Mouse (Mus musculus): ENCODE measurements at regions not wholly inside any gene's neighbourhood (a gene's known extent, or its start where the extent isn't known, plus 50 kb on each side); places are given as distances from the start of the nearest gene placed in this dataset.
A peak's percentile ranks its signal among the peaks of the same experiment; 100 is the strongest.

DNA sequence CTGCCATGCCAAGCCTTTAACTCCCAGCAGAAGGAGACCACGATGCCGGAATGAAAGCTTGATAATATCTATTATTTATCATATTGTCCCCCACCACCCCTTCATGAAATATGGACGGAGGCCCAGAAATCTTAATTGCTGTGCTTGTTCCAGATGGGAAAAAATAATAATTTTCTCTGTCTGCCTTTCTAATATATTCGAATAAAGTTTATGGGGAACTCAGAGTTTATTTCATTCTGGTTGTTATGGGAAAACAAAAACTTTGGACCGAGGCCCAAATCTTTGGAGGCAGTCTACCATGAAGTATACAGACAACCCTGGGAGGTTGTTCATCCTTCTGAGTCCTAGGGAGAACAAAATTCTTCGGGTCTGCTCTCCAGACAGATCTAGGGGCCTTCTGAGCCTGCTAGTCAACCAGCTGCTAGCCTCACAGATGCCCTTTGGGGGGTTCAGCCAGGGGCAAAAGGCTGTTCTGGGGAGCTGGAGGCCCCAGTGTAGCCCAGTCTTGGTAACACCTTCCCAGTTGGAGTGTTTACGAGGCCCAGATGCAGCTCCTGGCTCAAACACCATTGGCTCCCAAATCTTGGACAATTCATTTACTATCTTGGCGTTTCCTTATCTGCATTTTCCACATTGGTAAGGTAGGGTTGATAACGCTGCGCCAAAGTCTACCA, 106.3 kb upstream of the Stx18 start:
- Histone ChIP-seq H3K27ac (replicated peaks) (no peak overlapping the region), H3K4me2 (replicated peaks) (no peak overlapping the region), H3K36me3 (no peaks in the 10 kb centered on the region), H3K9me3 (no peaks in the 10 kb centered on the region), H3K9ac (replicated peaks) (no peak overlapping the region), H3K4me1 (no peaks in the 10 kb centered on the region), H3K27me3 (peaks cover 6% of the 10 kb centered on the region; the same call in 1 of the 2 replicates), H3K4me3 (no peak overlapping the region)
- ATAC-seq (ENCODE audit: low FRiP score, low read depth), result no peak
- 89% methylated on average over 10 of the region's 10 CpGs for WGBS

DNA sequence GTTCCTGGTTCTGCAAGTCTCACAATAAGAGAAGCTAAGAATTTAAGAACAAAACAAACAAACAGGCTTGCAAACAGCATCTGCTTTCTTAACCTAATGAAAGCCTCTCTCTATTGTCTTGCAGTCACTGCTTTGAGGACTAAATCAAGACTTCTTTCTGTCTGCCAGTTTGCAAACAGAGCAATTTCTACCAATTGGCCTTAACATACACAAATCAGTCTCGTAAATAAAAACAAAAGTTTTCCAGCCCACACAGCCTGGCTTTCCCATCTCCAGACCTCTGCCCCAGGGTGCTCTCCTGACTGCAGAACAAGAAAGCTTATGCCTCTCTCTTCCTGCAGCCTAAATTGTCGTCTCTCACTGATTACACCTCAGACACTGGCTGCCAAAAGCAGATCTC, 96.1 kb upstream of the Msx1 start:
- peaks cover 43% of the 10 kb centered on the region for H3K27me3 ChIP-seq
- no peak overlapping the region for H3K4me3 ChIP-seq
- H3K27ac ChIP-seq (replicated peaks), result no peak overlapping the region
- no peaks in the 10 kb centered on the region for H3K9me3 ChIP-seq
- no peak overlapping the region for H3K9ac ChIP-seq (replicated peaks)
- no peak for ATAC-seq (ENCODE audit: low FRiP score, low read depth)
- WGBS, result 15% methylated on average over 2 of the region's 2 CpGs
- H3K4me1 ChIP-seq, result peaks cover 8% of the 10 kb centered on the region
- H3K4me2 ChIP-seq (replicated peaks), result no peak overlapping the region
- H3K36me3 ChIP-seq, result no peaks in the 10 kb centered on the region

DNA sequence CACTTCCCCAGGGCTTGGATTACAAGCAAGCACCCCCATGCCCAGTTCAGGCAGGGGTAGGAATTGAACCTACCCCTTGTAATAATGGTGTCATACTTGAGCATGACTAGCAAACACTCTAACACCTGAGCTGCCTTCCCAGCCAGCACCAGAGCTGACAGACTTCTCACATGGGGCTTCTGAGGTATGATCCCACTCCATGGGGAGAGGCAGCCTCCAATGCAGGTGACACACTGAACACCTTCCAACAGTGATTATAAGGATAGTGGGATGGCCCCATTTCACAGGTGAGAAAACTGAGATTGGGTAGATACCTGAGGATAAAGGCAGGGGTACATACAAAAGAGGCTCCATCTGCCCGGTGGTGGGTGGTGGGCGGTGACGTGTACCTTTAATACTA, 94.7 kb upstream of the Msx1 start:
- WGBS, result 84% methylated on average over 3 of the region's 3 CpGs
- Histone ChIP-seq H3K4me1 (peaks cover 8% of the 10 kb centered on the region), H3K27ac (replicated peaks) (no peak overlapping the region), H3K27me3 (peaks cover 48% of the 10 kb centered on the region), H3K36me3 (no peaks in the 10 kb centered on the region), H3K4me2 (replicated peaks) (no peak overlapping the region), H3K9me3 (no peaks in the 10 kb centered on the region), H3K4me3 (no peak overlapping the region), H3K9ac (replicated peaks) (no peak overlapping the region)
- no peak for ATAC-seq (ENCODE audit: low FRiP score, low read depth)

- Histone ChIP-seq H3K4me1 (peaks cover 8% of the 10 kb centered on the region), H3K4me3 (peak overlapping the region; percentile 23), H3K27ac (replicated peaks) (no peak overlapping the region), H3K9me3 (no peaks in the 10 kb centered on the region), H3K36me3 (no peaks in the 10 kb centered on the region), H3K9ac (replicated peaks) (no peak overlapping the region), H3K27me3 (peaks cover 48% of the 10 kb centered on the region), H3K4me2 (replicated peaks) (peak overlapping the region; percentile 45)
- no peak for ATAC-seq (ENCODE audit: low FRiP score, low read depth)
- 4% methylated on average over 28 of the region's 28 CpGs for WGBS
Observed at GRCm38 (mm10) chr5:37918001-37918707, 93.8 kb upstream of the Msx1 start.

DNA sequence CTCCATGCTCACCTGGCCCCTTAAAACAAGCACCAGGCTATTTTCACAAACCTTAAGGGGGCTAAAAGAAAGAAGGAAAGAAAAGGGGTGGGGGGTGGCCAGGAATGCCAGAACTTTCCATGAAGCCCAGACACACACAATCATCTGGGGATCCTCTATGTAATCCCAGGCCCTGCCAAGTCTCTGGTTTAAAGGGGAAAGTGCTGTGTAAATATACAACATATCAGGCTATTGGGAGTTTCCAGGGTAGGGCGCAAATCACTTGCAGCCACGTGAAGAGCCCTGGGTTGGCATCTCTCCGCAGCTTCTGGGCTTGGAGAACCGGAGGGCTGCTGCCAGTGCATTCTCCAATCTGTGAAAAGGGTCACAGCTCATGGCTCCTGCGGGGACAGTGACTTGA, 92.8 kb upstream of the Msx1 start:
- 18% methylated on average over 5 of the region's 5 CpGs for WGBS
- H3K4me1 ChIP-seq, result peaks cover 8% of the 10 kb centered on the region
- no peak overlapping the region for H3K4me2 ChIP-seq (replicated peaks)
- H3K9me3 ChIP-seq, result no peaks in the 10 kb centered on the region
- H3K27me3 ChIP-seq, result peaks cover 48% of the 10 kb centered on the region
- H3K9ac ChIP-seq (replicated peaks), result no peak overlapping the region
- ATAC-seq (ENCODE audit: low FRiP score, low read depth), result no peak
- H3K4me3 ChIP-seq, result no peak overlapping the region
- H3K27ac ChIP-seq (replicated peaks), result no peak overlapping the region
- no peaks in the 10 kb centered on the region for H3K36me3 ChIP-seq

GRCm38 (mm10) chr5:37904683-37905352, 80.4 kb upstream of the Msx1 start:
- ATAC-seq (ENCODE audit: low FRiP score, low read depth), result no peak
- H3K4me2 ChIP-seq (replicated peaks), result no peak overlapping the region
- peaks cover 11% of the 10 kb centered on the region for H3K4me1 ChIP-seq
- H3K9me3 ChIP-seq, result 0 out of 2 replicates have a peak, but pooled peaks cover 8% of the 10 kb centered on the region
- no peak overlapping the region for H3K9ac ChIP-seq (replicated peaks)
- WGBS, result 41% methylated on average over 5 of the region's 5 CpGs
- H3K36me3 ChIP-seq, result no peaks in the 10 kb centered on the region
- peaks cover 69% of the 10 kb centered on the region for H3K27me3 ChIP-seq
- H3K27ac ChIP-seq (replicated peaks), result no peak overlapping the region
- no peak overlapping the region for H3K4me3 ChIP-seq

- peaks cover 11% of the 10 kb centered on the region for H3K4me1 ChIP-seq
- no peak for ATAC-seq (ENCODE audit: low FRiP score, low read depth)
- H3K4me3 ChIP-seq, result no peak overlapping the region
- no peaks in the 10 kb centered on the region for H3K9me3 ChIP-seq
- H3K27ac ChIP-seq (replicated peaks), result no peak overlapping the region
- H3K27me3 ChIP-seq, result peaks cover 77% of the 10 kb centered on the region
- no peak overlapping the region for H3K4me2 ChIP-seq (replicated peaks)
- H3K36me3 ChIP-seq, result no peaks in the 10 kb centered on the region
- WGBS, result 79% methylated on average over 3 of the region's 3 CpGs
- no peak overlapping the region for H3K9ac ChIP-seq (replicated peaks)
Observed at GRCm38 (mm10) chr5:37903861-37904260, 79.5 kb upstream of the Msx1 start.

DNA sequence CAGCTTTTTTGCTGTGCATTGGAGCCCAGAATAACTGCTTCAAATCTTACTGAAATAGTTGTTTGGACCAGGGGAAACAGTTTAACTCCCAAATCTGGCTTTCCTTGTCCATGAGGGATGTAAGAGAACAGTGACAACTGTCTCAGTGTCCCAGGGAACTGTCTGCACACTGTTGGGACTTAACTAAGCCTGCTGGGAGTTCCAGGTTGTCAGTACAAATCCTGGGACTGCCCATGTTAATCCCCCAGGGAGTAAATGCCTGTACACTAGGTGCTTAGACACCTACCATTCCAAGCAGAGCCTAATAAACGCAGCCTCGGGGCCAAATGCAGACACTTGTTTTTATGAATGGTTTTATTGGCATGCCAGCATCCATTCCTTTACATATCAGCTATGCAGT, 78.4 kb upstream of the Msx1 start:
- Histone ChIP-seq H3K9ac (replicated peaks) (no peak overlapping the region), H3K4me2 (replicated peaks) (no peak overlapping the region), H3K9me3 (no peaks in the 10 kb centered on the region), H3K27ac (replicated peaks) (no peak overlapping the region), H3K36me3 (no peaks in the 10 kb centered on the region), H3K4me1 (peaks cover 18% of the 10 kb centered on the region), H3K27me3 (peaks cover 82% of the 10 kb centered on the region), H3K4me3 (no peak overlapping the region)
- WGBS, result 65% methylated on average over 2 of the region's 2 CpGs
- no peak for ATAC-seq (ENCODE audit: low FRiP score, low read depth)

GRCm38 (mm10) chr5:37901861-37902291, 77.5 kb upstream of the Msx1 start:
- no peak for ATAC-seq (ENCODE audit: low FRiP score, low read depth)
- peaks cover 27% of the 10 kb centered on the region for H3K4me1 ChIP-seq
- no peak overlapping the region for H3K27ac ChIP-seq (replicated peaks)
- H3K27me3 ChIP-seq, result peaks cover 89% of the 10 kb centered on the region
- peak overlapping the region; percentile 36 for H3K4me2 ChIP-seq (replicated peaks)
- H3K9me3 ChIP-seq, result no peaks in the 10 kb centered on the region
- H3K9ac ChIP-seq (replicated peaks), result no peak overlapping the region
- no peaks in the 10 kb centered on the region for H3K36me3 ChIP-seq
- H3K4me3 ChIP-seq, result 0 out of 2 replicates have a peak overlapping the region, but pooled peaks have one; percentile 5
- under 1% methylated on average over 16 of the region's 16 CpGs for WGBS

DNA sequence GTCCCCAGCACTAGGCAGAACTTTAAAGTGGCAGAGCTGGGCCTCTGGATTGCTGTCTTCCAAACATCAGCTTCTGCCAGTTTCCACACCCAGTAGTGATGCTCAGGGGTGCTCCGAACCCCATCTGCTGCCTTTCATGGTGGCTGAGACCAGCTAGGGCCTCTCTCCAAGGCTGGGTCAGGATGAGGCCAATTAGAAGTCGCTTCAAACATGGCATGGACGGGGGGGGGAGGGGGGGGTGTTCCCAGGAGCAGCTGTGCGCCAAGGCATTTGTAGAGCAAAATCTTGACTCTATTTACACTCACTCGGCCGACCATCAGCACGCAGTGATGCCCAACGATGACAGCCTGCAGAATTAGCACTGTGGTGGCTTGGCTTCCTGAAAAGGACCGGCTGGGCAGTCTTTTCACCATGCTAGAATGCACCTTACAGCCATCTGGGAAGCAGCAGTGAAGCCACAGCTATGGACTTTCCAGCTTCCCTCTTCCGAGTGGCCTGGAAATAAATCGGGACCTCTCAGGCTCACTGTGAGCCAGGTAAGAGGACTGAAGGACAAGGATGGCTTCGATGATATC, 73.7 kb upstream of the Msx1 start:
- WGBS, result 50% methylated on average over 12 of the region's 12 CpGs

DNA sequence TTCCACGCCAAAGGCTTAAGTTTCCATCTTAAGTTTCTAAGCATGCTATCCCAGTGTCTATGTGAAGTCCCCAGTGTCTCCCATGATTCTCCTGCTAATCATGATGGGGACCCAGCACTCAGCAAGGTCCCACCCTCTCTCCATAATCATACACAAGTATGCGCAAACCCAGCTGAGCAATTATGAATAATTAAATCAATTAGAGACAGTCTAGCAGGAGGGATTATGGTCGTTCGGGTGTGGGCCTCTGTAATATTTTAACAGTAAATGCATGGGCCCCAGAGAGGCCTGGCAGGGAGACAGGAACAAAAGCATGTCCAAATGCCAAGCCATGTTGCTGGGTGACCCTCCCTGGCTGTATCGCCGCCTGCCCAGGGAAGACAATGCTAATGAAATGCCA, 73.1 kb upstream of the Msx1 start:
- H3K4me2 ChIP-seq (replicated peaks), result no peak overlapping the region
- peaks cover 79% of the 10 kb centered on the region for H3K27me3 ChIP-seq
- no peaks in the 10 kb centered on the region for H3K9me3 ChIP-seq
- ATAC-seq (ENCODE audit: low FRiP score, low read depth), result no peak
- no peak overlapping the region for H3K4me3 ChIP-seq
- no peaks in the 10 kb centered on the region for H3K36me3 ChIP-seq
- H3K4me1 ChIP-seq, result peaks cover 68% of the 10 kb centered on the region
- H3K9ac ChIP-seq (replicated peaks), result no peak overlapping the region
- H3K27ac ChIP-seq (replicated peaks), result peak overlapping the region; percentile 36; the same call in 1 of the 2 replicates
- 36% methylated on average over 6 of the region's 6 CpGs for WGBS

More for the DNA sequence above, 73.7 kb upstream of the Msx1 start:
- H3K4me3 ChIP-seq, result no peak overlapping the region
- H3K36me3 ChIP-seq, result no peaks in the 10 kb centered on the region
- no peak overlapping the region for H3K4me2 ChIP-seq (replicated peaks)
- H3K27me3 ChIP-seq, result peaks cover 79% of the 10 kb centered on the region
- H3K27ac ChIP-seq (replicated peaks), result peak overlapping the region; percentile 36
- no peak overlapping the region for H3K9ac ChIP-seq (replicated peaks)
- no peaks in the 10 kb centered on the region for H3K9me3 ChIP-seq
- H3K4me1 ChIP-seq, result peaks cover 65% of the 10 kb centered on the region
- ATAC-seq (ENCODE audit: low FRiP score, low read depth), result no peak

Measured in midbrain, embryonic 12.5 days (tissue).